Mouse (Mus musculus) forebrain, embryonic 16.5 days (tissue): ENCODE measurements around the gene Bmp3. TPM values are rescaled to one million over a fixed set of nuclear protein-coding genes. Genes with fewer than 3 reads are reported as not detected.

ENCODE experiments used
- ATAC-seq: fragments of 200-750 bp; cut with Nextera tagmentation; 2 replicates; pipeline ENCODE4 v1.8.0; 2017; ENCODE audit warnings: mild to moderate bottlenecking, moderate library complexity
- H3K27ac ChIP-seq: fragments of 300-500 bp; sonication (generic); 2 replicates; pipeline ENCODE4 v1.5.1; 2014; ENCODE audit warnings: low read length, control low read depth
- H3K27me3 ChIP-seq: fragments of 300-500 bp; sonication (generic); replicated peaks from 2 replicates; pipeline ENCODE4 v1.6.1; 2014; ENCODE audit warnings: low read length; ENCODE audit not compliant: control insufficient read depth, insufficient read depth
- H3K36me3 ChIP-seq: fragments of 300-500 bp; sonication (generic); 2 replicates; pipeline ENCODE4 v1.6.1; 2014; ENCODE audit not compliant: control insufficient read depth, insufficient read depth
- H3K4me1 ChIP-seq: fragments of 300-500 bp; sonication (generic); replicated peaks from 2 replicates; pipeline ENCODE4 v1.6.1; 2014; ENCODE audit warnings: low read length; ENCODE audit not compliant: control insufficient read depth, insufficient read depth
- H3K4me2 ChIP-seq: fragments of 300-500 bp; sonication (generic); 2 replicates; pipeline ENCODE4 v1.6.1; 2014; ENCODE audit warnings: mild to moderate bottlenecking, low read length, control low read depth
- H3K4me3 ChIP-seq: fragments of 300-500 bp; sonication (generic); replicated peaks from 2 replicates; pipeline ENCODE4 v1.5.1; 2014; ENCODE audit warnings: mild to moderate bottlenecking, low read length, control low read depth
- H3K9ac ChIP-seq: fragments of 300-500 bp; sonication (generic); replicated peaks from 2 replicates; pipeline ENCODE4 v1.6.1; 2014; ENCODE audit warnings: low read depth, low read length, control low read depth
- H3K9me3 ChIP-seq: fragments of 300-500 bp; sonication (generic); 2 replicates; pipeline ENCODE4 v1.6.1; 2016; ENCODE audit warnings: low read length; ENCODE audit not compliant: control insufficient read depth
- WGBS: fragments of 180-500 bp; shearing (Covaris S2); extraction: QIAGEN DNeasy Blood & Tissue Kit; methylation state at CpG from one replicate; pipeline ENCODE4 v1.1.7; 2014; 5-methylcytosine and 5-hydroxymethylcytosine counted together
- polyA plus RNA-seq: library from polyadenylated mRNA; unstranded; fragments of >200 nt; fragmentation: Nextera tagmentation; extraction: Ambion mirVana; gene quantifications from 2 replicates; pipeline ENCODE4 v1.2.1, GENCODE M21; 2015

Gene Bmp3
- polyA plus RNA-seq, 1 experiment from 2014 or later = 2.1 TPM

DNA sequence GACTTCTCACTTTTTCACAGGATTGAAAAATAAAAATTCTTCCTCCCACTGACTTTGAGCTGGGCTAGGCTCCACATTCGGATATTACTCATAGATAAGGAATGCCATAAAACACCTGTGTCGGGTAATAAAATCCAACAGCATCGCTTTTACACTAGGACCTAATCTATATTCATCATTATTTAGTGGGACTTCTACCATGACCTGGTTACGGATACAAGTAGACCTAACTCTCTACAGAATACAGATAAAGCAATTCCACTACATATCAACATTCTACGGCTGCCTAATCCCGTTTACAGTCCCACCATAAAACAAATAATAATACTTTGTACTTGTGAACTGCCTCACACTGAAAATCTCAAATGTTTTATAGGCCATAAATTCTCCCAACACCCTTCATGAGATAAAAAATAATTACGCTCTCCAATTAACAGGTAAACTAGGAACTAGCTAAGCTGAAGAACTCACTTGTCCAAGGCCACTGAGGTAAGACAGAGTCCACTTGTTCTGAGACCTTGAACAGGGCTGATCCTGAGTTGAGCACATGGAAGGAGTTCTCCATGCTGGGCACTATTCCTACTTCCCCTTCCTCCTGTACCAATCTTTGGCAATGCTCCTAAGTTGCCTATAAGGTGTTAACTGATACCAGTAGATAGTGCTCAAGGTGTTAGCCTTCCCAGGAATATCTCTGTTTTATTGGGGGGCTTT, 11.5 kb upstream of the Bmp3 start:
- no peaks in the 10 kb centered on the region for H3K27me3 ChIP-seq
- no peak for ATAC-seq
- no peaks in the 10 kb centered on the region for H3K4me1 ChIP-seq
- no peaks in the 10 kb centered on the region for H3K9me3 ChIP-seq
- H3K9ac ChIP-seq = no peak overlapping the region
- 94% methylated on average over 7 of the region's 7 CpGs for WGBS
- no peak overlapping the region for H3K27ac ChIP-seq
- no peak overlapping the region for H3K4me2 ChIP-seq
- H3K4me3 ChIP-seq = no peak overlapping the region
- H3K36me3 ChIP-seq = no peaks in the 10 kb centered on the region

DNA sequence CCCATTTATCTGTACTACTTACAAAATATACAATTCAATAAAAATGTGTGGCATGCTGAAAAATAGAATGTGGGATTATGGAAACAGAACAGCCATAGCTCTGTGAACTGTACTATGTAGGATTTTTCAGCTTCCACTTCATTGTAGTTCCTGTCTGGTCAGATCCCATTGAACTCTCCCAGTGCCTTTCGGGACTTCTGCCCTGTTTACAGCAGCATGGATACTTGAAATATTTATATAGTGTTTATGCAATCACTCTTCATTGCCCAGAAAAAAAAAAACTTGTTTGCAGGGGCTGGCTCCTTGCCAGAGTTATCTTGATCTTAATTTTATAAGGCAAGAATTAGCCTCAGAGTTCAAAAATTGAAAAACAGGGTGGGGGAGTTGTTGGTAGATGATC, 9.6 kb upstream of the Bmp3 start:
- no peaks in the 10 kb centered on the region for H3K9me3 ChIP-seq
- no peaks in the 10 kb centered on the region for H3K4me1 ChIP-seq
- H3K9ac ChIP-seq = no peak overlapping the region
- H3K27ac ChIP-seq = no peak overlapping the region
- no peak overlapping the region for H3K4me2 ChIP-seq
- no peak for ATAC-seq
- H3K27me3 ChIP-seq = no peaks in the 10 kb centered on the region
- no peaks in the 10 kb centered on the region for H3K36me3 ChIP-seq
- no peak overlapping the region for H3K4me3 ChIP-seq
- 68% methylated on average over 1 of the region's 1 CpGs for whole genome bisulfite sequencing

DNA sequence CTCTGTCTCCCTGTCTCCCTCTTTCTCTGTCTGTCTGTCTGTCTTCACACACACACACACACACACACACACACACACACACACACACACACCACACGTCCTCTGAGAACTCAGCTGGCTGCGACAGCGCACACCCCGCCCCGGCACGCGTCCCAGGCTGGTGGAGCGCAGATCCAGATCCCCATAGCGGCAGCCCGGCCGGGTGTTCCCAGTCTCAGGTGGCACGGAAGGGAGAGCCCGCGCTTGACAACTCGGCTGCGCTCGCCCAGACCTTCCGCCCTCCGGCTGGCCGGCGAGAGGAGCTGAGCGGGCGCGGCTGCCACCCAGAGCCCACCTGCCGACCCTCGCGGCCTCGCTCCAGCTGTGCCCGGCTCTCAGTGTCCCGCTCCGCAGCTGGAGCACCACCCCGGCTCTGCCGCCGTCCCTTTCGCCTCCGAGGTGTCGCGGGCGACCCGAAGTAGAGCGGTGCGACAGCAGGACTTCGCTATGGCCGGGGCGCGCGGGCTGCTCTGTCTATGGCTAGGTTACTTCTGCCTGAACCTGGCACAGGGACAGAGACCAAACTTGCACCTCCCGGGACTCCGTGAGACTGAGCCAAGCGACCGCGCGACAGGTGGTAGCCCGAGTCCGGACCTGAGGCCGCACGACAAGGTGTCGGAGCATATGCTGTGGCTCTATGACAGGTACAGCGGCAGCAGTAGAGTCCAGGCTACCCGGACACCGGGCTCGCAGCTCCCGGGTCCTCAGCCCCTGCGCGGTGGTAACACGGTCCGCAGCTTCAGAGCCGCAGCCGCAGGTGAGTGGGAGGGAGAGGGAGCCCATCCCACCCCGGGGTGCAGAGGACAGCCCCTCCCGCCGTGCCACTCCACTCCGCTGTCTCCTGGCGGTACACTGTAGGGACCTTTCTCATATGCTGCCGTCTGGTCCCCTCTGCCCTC, 681 bp downstream of the Bmp3 start:
- peak overlapping the region; percentile 55 for H3K4me3 ChIP-seq
- H3K27me3 ChIP-seq = peaks cover 2% of the 10 kb centered on the region
- H3K9me3 ChIP-seq = no peaks in the 10 kb centered on the region
- H3K36me3 ChIP-seq = no peaks in the 10 kb centered on the region
- H3K4me2 ChIP-seq = peak overlapping the region; percentile 99
- peak overlapping the region; percentile 54 for H3K9ac ChIP-seq
- ATAC-seq = peak; percentile 86
- H3K4me1 ChIP-seq = peaks cover 10% of the 10 kb centered on the region
- WGBS = under 1% methylated on average over 75 of the region's 75 CpGs
- H3K27ac ChIP-seq = no peak overlapping the region

DNA sequence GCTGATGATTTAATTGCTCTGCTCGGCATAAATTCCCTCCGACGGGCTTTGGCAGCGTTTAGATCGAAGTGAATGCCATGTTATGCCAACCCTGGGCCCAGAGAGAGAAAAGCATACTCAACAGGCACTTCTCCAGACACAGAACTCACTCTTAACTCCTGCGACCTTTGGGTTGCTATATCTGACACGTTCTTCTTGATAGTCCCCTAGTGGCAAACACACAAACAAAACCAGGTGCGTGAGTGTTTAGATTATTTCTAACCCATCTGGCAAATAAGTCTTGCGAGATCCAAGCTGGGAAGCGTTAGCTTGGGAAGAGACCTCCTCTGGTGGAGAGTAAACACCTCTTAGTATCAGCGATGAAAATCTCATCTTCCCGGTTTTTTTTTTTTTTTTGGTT, 1.5 kb downstream of the Bmp3 start:
- Histone ChIP-seq H3K27me3 (peaks cover 2% of the 10 kb centered on the region), H3K4me1 (peaks cover 10% of the 10 kb centered on the region), H3K9me3 (no peaks in the 10 kb centered on the region), H3K9ac (peak overlapping the region; percentile 54; the same call in 1 of the 2 replicates), H3K27ac (no peak overlapping the region), H3K36me3 (no peaks in the 10 kb centered on the region), H3K4me3 (peak overlapping the region; percentile 55), H3K4me2 (peak overlapping the region; percentile 99)
- WGBS = 13% methylated on average over 12 of the region's 12 CpGs
- ATAC-seq = no peak

DNA sequence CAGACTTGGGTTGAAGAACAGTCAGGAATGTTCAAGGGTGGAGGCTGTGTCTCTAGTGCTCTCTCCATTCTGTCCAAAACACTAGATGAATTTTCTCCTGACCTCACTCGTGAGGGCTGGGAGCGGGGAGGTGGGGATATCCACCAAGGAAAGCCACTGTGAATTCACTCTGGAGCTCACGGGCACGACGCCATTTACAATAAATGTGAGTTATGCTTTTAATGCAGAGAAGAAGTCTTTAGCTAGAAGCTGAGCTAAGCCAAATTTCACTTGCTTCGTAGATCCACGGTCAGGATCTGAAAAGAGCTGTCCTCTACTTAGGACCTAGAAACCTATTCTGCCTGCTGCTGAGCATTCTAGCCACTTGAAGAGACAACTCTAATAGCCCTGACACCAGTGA, 2.1 kb downstream of the Bmp3 start:
- Histone ChIP-seq H3K9me3 (no peaks in the 10 kb centered on the region), H3K4me2 (0 out of 2 replicates have a peak overlapping the region, but pooled peaks have one; percentile 24), H3K27me3 (peaks cover 2% of the 10 kb centered on the region), H3K4me1 (peaks cover 10% of the 10 kb centered on the region), H3K9ac (no peak overlapping the region), H3K4me3 (peak overlapping the region; percentile 14; the same call in 1 of the 2 replicates), H3K36me3 (no peaks in the 10 kb centered on the region), H3K27ac (no peak overlapping the region)
- 82% methylated on average over 7 of the region's 7 CpGs for WGBS
- ATAC-seq = no peak

DNA sequence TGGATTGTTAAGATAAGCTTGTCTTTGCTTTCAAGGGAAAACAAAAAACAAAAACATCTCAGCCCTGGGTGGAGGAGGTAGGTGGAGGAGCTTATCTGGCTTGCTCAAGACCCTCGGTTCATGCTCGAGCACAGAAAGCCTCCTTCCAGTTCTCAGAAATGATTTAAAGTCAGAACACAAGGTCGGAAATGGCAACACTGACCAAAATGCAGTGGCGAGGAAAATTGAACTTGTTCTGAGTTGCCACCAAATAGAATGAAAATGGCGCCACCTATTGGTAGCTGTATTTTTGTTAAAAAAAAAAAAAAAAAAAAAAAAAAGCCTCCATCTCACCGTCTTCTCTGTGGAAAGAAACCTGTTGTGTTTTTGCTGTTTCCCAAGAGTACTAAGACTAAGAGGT, 9.7 kb downstream of the Bmp3 start:
- no peak for ATAC-seq

DNA sequence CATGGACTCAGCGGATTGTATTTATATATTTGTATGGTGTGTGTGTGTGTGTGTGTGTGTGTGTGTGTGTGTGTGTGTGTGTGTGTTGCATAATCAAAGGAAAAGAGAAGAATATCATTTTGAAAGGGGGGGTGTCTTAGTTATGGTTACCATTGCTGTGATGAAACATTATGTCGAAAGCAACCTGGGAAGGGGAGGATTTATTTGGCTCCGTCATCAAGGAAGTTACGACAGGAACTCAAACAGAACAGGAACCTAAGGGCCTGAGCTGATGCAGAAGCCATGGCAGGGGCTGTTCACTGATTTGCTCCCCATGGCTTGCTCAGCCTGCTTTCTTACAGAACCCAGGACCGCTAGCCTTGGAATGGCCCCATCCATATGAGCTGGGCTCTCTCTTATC, 10.9 kb downstream of the Bmp3 start:
- Histone ChIP-seq H3K4me1 (0 out of 2 replicates have a peak, but pooled peaks cover 3% of the 10 kb centered on the region), H3K9ac (no peak overlapping the region), H3K27me3 (no peaks in the 10 kb centered on the region), H3K4me2 (no peak overlapping the region), H3K27ac (no peak overlapping the region), H3K36me3 (no peaks in the 10 kb centered on the region), H3K4me3 (no peak overlapping the region), H3K9me3 (no peaks in the 10 kb centered on the region)
- no peak for ATAC-seq
- 96% methylated on average over 5 of the region's 5 CpGs for WGBS

More for the DNA sequence above, 9.7 kb downstream of the Bmp3 start:
- Histone ChIP-seq H3K4me1 (0 out of 2 replicates have a peak, but pooled peaks cover 3% of the 10 kb centered on the region), H3K4me3 (no peak overlapping the region), H3K9me3 (no peaks in the 10 kb centered on the region), H3K27ac (no peak overlapping the region), H3K4me2 (peak overlapping the region; percentile 28), H3K36me3 (no peaks in the 10 kb centered on the region), H3K9ac (no peak overlapping the region), H3K27me3 (no peaks in the 10 kb centered on the region)
- WGBS = 2% methylated on average over 6 of the region's 6 CpGs

DNA sequence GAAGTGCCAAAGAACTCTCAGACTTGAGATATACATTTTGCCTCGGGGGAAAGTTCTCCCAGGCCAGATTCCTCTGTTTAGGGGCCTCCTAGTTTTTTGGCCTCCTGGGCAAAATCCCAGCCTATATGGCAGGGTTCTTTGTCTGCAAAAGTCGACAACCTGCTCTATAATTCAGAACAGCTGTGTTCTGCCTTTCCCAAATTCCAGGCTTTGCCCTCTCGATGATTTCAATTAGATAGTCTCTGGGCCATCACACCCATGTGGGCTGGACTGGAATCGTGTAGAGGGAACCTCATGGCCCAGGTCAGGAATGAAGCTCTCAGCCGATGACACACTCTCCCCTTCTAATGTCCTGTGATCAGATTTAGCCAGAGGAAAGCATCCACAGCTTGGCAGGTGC, 21.8 kb downstream of the Bmp3 start:
- Histone ChIP-seq H3K27me3 (no peaks in the 10 kb centered on the region), H3K4me1 (no peaks in the 10 kb centered on the region), H3K9ac (no peak overlapping the region), H3K9me3 (no peaks in the 10 kb centered on the region), H3K36me3 (no peaks in the 10 kb centered on the region), H3K4me3 (no peak overlapping the region), H3K27ac (no peak overlapping the region), H3K4me2 (no peak overlapping the region)
- ATAC-seq = no peak
- WGBS = 69% methylated on average over 5 of the region's 5 CpGs

DNA sequence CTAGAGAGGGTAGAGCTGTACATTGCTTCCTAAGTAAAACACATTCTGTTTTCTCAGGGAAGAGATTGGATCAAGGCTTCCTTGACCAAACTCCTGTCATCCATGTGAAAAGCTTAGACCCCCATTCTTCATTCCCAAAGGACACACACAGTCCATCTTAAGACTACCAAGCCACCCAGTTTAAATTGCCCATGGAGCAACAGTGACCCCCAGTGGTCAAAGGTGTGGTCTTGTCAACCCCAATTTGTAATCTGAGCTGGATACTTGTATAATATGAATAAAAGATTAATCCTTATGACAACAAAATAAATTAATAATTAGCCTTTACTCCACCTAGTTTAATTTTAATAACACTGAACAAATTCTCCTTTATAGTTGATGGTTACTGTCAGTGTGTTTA, 24.7 kb downstream of the Bmp3 start:
- H3K36me3 ChIP-seq = no peaks in the 10 kb centered on the region
- no peaks in the 10 kb centered on the region for H3K4me1 ChIP-seq
- H3K27me3 ChIP-seq = no peaks in the 10 kb centered on the region
- H3K9me3 ChIP-seq = no peaks in the 10 kb centered on the region
- no peak overlapping the region for H3K9ac ChIP-seq
- ATAC-seq = no peak
- H3K4me3 ChIP-seq = no peak overlapping the region
- no peak overlapping the region for H3K4me2 ChIP-seq
- H3K27ac ChIP-seq = no peak overlapping the region
